Mouse (Mus musculus) megakaryocyte, embryonic 14.5 days (primary cell): Measurements from ENCODE around the gene Setd1a. TPM values are rescaled to one million over a fixed set of nuclear protein-coding genes. Genes with fewer than 3 reads are reported as not detected.
"Not testable (repeated sequence)": the region's sequence is repeated elsewhere in the genome, so short reads cannot be mapped to it uniquely, and the experiment has no call there.

Source experiments
- H3K27me3 ChIP-seq: replicated peaks from 2 replicates; pipeline ENCODE3; 2012; ENCODE audit warnings: inconsistent platforms
- H3K36me3 ChIP-seq: replicated peaks from 2 replicates; pipeline ENCODE3; 2012; ENCODE audit warnings: low read length, inconsistent platforms, mixed read lengths
- H3K4me1 ChIP-seq: 2 replicates; pipeline ENCODE4 v1.6.1; 2012; ENCODE audit warnings: inconsistent platforms
- H3K4me3 ChIP-seq: replicated peaks from 2 replicates; pipeline ENCODE3; 2012; ENCODE audit warnings: moderate library complexity, mild to moderate bottlenecking, inconsistent platforms
- H3K9me3 ChIP-seq: 2 replicates; pipeline ENCODE4 v1.6.1; 2012; ENCODE audit warnings: inconsistent platforms
- FLI1 ChIP-seq: IDR thresholded peaks from 2 replicates; pipeline ENCODE4 v1.6.1; 2012; ENCODE audit warnings: low read length, inconsistent platforms, mixed read lengths
- GATA1 ChIP-seq: IDR thresholded peaks from 3 replicates; pipeline ENCODE4 v1.6.1; 2012; ENCODE audit warnings: mixed read lengths, low read length, inconsistent platforms, borderline replicate concordance
- polyA plus RNA-seq: library from polyadenylated mRNA; stranded (reverse); fragments of >175 nt; gene quantifications from 2 replicates; pipeline ENCODE4 v1.2.3, GENCODE M21; 2012; ENCODE audit warnings: low replicate concordance; ENCODE audit not compliant: insufficient read depth

The Setd1a gene
- polyA plus RNA-seq, 1 experiment = 32.9 TPM

GRCm38 (mm10) chr7:127823236-127824171 lies 47.0 kb downstream of the Setd1a start:
- TF ChIP-seq FLI1 (no peak), GATA1 (no peak)
- Histone ChIP-seq H3K27me3 (peaks cover 32% of the 10 kb centered on the region), H3K36me3 (no peaks in the 10 kb centered on the region), H3K9me3 (peaks cover 3% of the 10 kb centered on the region; the same call in 1 of the 2 replicates), H3K4me3 (no peak overlapping the region), H3K4me1 (peaks cover 18% of the 10 kb centered on the region)

- Histone ChIP-seq H3K4me3 (no peak within 1 kb of the TSS), H3K27me3 (peaks cover 34% of the 10 kb centered on the region), H3K9me3 (peaks cover 3% of the 10 kb centered on the region; the same call in 1 of the 2 replicates), H3K4me1 (peaks cover 18% of the 10 kb centered on the region), H3K36me3 (no peaks in the 10 kb centered on the region)
- TF ChIP-seq GATA1 (no peak), FLI1 (no peak)
These were observed 47.9 kb downstream of the Setd1a start, which contains the start of the genes Stx4a and Stx1b for GRCm38 (mm10) chr7:127824176-127824871. Gene Stx4a (plus strand): TSS chr7:127824294. Gene Stx1b (minus strand): TSS chr7:127824549.

GRCm38 (mm10) chr7:127835550-127835949 lies 59.1 kb downstream of the Setd1a start:
- peaks cover 8% of the 10 kb centered on the region for H3K9me3 ChIP-seq
- H3K27me3 ChIP-seq = peaks cover 2% of the 10 kb centered on the region
- no peak overlapping the region for H3K4me3 ChIP-seq
- H3K36me3 ChIP-seq = no peaks in the 10 kb centered on the region
- TF ChIP-seq FLI1 (no peak), GATA1 (no peak)
- H3K4me1 ChIP-seq = peaks cover 22% of the 10 kb centered on the region

GRCm38 (mm10) chr7:127837473-127837872 lies 61.0 kb downstream of the Setd1a start:
- no peaks in the 10 kb centered on the region for H3K27me3 ChIP-seq
- H3K36me3 ChIP-seq = peaks cover under 1% of the 10 kb centered on the region
- peaks cover 30% of the 10 kb centered on the region for H3K4me1 ChIP-seq
- H3K4me3 ChIP-seq = no peak overlapping the region
- TF ChIP-seq FLI1 (no peak), GATA1 (no peak)
- H3K9me3 ChIP-seq = peaks cover 2% of the 10 kb centered on the region

GRCm38 (mm10) chr7:127837878-127838277 lies 61.4 kb downstream of the Setd1a start:
- not testable (repeated sequence) for H3K9me3 ChIP-seq, H3K36me3 ChIP-seq, H3K4me3 ChIP-seq, H3K27me3 ChIP-seq
- peaks cover 34% of the 10 kb centered on the region for H3K4me1 ChIP-seq

DNA sequence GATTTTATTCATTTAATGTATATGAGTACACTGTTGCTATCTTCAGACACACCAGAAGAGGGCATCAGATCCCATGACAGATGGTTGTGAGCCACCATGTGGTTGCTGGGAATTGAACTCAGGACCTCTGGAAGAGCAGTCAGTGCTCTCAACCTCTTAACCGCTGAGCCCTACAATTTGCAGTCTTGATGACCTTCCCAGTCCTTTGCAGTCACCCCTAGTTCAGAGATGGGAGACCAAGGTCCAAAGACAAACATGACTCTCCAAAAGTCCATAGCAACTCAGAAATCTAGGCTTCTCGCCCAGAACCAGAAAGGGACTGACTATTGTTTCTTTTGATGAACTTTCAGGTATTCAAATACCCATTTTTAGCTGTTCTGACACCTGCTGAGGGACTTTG lies 63.6 kb downstream of the Setd1a start:
- Histone ChIP-seq H3K36me3 (peaks cover 26% of the 10 kb centered on the region), H3K4me1 (peaks cover 55% of the 10 kb centered on the region)
- H3K27me3 ChIP-seq, H3K4me3 ChIP-seq, H3K9me3 ChIP-seq: not testable (repeated sequence)

GRCm38 (mm10) chr7:127840886-127841285 lies 64.4 kb downstream of the Setd1a start:
- TF ChIP-seq FLI1 (no peak), GATA1 (no peak)
- Histone ChIP-seq H3K9me3 (no peaks in the 10 kb centered on the region), H3K4me3 (peak overlapping the region; percentile 98), H3K27me3 (no peaks in the 10 kb centered on the region), H3K36me3 (peaks cover 33% of the 10 kb centered on the region), H3K4me1 (peaks cover 61% of the 10 kb centered on the region)

DNA sequence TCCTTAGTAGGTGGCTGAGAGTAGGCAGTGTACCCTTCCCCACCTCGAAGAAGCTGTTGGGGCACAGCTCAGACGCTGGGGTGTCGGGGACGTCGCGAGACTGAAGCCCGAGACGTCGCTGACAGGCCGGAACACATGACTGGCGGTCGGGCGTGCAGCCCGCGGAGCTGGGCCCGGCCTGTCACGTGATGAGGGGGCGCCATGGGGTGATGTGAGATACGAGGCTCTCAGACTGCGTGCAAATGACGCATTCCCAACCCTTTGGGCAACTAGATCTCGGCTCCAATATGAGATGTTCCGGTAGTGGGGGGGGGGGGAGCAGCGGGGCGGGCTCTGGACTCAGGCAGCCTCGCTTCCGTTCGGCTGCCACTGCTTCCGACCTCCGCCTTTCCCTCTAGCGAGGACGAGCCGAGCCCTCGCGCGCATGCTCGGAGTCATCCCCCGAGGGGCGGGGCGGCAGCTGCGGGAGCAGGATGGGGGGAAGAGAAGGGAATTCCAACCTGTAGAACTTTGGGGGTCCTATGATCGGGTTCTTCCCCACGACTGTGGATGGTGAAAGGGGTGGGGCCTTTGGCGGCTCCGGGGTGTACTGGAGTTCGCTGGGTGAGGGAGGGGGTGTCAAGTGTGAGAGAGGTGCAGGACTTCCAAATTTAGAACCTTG lies 65.0 kb downstream of the Setd1a start:
- peaks cover 39% of the 10 kb centered on the region for H3K36me3 ChIP-seq
- TF ChIP-seq GATA1 (no peak), FLI1 (no peak)
- H3K4me3 ChIP-seq = peak overlapping the region; percentile 98
- H3K4me1 ChIP-seq = peaks cover 62% of the 10 kb centered on the region
- H3K27me3 ChIP-seq = no peaks in the 10 kb centered on the region
- H3K9me3 ChIP-seq = no peaks in the 10 kb centered on the region

DNA sequence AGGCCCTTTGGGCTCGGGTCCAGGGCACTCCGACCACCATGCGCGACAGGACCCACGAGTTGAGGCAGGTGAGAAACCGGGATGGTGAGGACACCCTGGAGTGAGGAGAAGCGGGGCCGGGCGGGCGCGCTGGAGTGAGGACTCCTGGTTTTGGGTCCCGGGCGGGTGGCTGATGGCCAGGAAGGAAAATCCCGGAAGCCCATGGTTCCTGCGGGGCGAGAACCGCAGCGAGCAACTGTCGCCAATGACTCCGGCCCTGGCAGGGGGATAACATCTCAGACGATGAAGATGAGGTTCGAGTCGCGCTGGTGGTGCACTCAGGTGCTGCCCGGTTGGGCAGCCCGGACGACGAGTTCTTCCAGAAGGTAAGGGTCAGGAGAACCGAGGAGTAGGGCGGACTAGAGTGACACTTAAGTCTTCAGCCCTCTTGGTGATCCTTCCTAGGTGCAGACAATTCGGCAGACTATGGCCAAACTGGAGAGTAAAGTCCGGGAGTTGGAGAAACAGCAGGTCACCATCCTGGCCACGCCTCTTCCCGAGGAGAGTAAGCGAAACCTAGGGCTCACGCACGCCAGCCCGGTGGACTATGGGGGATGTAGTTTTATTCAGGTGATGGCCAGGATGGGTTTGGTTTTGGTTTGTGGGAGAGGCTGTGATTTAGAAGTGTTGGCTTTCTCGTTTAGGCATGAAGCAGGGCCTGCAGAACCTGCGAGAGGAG lies 65.7 kb downstream of the Setd1a start:
- no peak for TF ChIP-seq GATA1
- TF ChIP-seq FLI1 = no peak
- no peaks in the 10 kb centered on the region for H3K27me3 ChIP-seq
- H3K36me3 ChIP-seq = peaks cover 46% of the 10 kb centered on the region
- no peaks in the 10 kb centered on the region for H3K9me3 ChIP-seq
- peak overlapping the region; percentile 98 for H3K4me3 ChIP-seq
- peaks cover 69% of the 10 kb centered on the region for H3K4me1 ChIP-seq

Other genes with a start within 250 kb of the Setd1a start
- gene Tmem265, start 215.3 kb upstream of the Setd1a start, polyA plus RNA-seq = 0.34 TPM in 1 of 2 replicates, not detected in the other
- gene Phkg2, start 203.3 kb upstream of the Setd1a start, polyA plus RNA-seq = 19.1 and 27.2 TPM in 2 replicates
- 23.5 and 28.8 TPM in 2 replicates for gene Ccdc189, start 188.1 kb upstream of the Setd1a start, polyA plus RNA-seq
- 14.7 and 20.8 TPM in 2 replicates for gene Rnf40, start 187.9 kb upstream of the Setd1a start, polyA plus RNA-seq
- 2.9 TPM in 1 of 2 replicates, not detected in the other for gene Zfp629, start 160.9 kb upstream of the Setd1a start, polyA plus RNA-seq
- 52.6 and 165 TPM in 2 replicates for gene Bcl7c, start 67.7 kb upstream of the Setd1a start, polyA plus RNA-seq
- not detected in 2 replicates for gene Ctf1, start 63.9 kb upstream of the Setd1a start, polyA plus RNA-seq
- not detected in 2 replicates for gene Ctf2, start 44.5 kb upstream of the Setd1a start, polyA plus RNA-seq
- gene Fbxl19, start 32.1 kb upstream of the Setd1a start, polyA plus RNA-seq = 54.6 and 102 TPM in 2 replicates
- 27.3 and 62.4 TPM in 2 replicates for gene Orai3, start 6.9 kb upstream of the Setd1a start, polyA plus RNA-seq
- not detected in 2 replicates for gene Gm49388, start 8.9 kb downstream of the Setd1a start, polyA plus RNA-seq
- gene Hsd3b7, start 23.9 kb downstream of the Setd1a start, polyA plus RNA-seq = 13.9 and 53.3 TPM in 2 replicates
- gene Stx4a, start 47.6 kb downstream of the Setd1a start, polyA plus RNA-seq = 27.2 and 167 TPM in 2 replicates
- 0.02 TPM in 1 of 2 replicates, not detected in the other for gene Stx1b, start 47.9 kb downstream of the Setd1a start, polyA plus RNA-seq
- 1.0 and 6.3 TPM in 2 replicates for gene Zfp646, start 99.6 kb downstream of the Setd1a start, polyA plus RNA-seq
- 9.4 and 18.0 TPM in 2 replicates for gene Zfp668, start 100.2 kb downstream of the Setd1a start, polyA plus RNA-seq
- 0.44 TPM in 1 of 2 replicates, not detected in the other for gene Prss53, start 114.3 kb downstream of the Setd1a start, polyA plus RNA-seq
- gene Gm21974, start 118.8 kb downstream of the Setd1a start, polyA plus RNA-seq = not detected in 2 replicates
- gene Vkorc1, start 118.9 kb downstream of the Setd1a start, polyA plus RNA-seq = 26.7 and 40.9 TPM in 2 replicates
- gene Bckdk, start 127.4 kb downstream of the Setd1a start, polyA plus RNA-seq = 36.9 and 149 TPM in 2 replicates
- 2.6 and 4.8 TPM in 2 replicates for gene Kat8, start 135.8 kb downstream of the Setd1a start, polyA plus RNA-seq
- not detected in 2 replicates for gene Prss8, start 153.4 kb downstream of the Setd1a start, polyA plus RNA-seq
- gene Prss36, start 170.1 kb downstream of the Setd1a start, polyA plus RNA-seq = 2.7 and 10.0 TPM in 2 replicates
- 25.6 and 318 TPM in 2 replicates for gene Fus, start 190.8 kb downstream of the Setd1a start, polyA plus RNA-seq
- 1.1 and 17.0 TPM in 2 replicates for gene Pycard, start 217.2 kb downstream of the Setd1a start, polyA plus RNA-seq
- gene Trim72, start 227.3 kb downstream of the Setd1a start, polyA plus RNA-seq = 0.50 TPM in 1 of 2 replicates, not detected in the other